Mouse (Mus musculus): ENCODE measurements around the gene Pygb. TPM values are rescaled to one million over a fixed set of nuclear protein-coding genes. Genes with fewer than 3 reads are reported as not detected.

Pygb gene
- polyA plus RNA-seq, 1 experiment from 2014 or later: 89.4 TPM

- H3K27me3 ChIP-seq: no peaks in the 10 kb centered on the region
- no peak overlapping the region for H3K4me3 ChIP-seq
- H3K4me2 ChIP-seq: no peak overlapping the region
- H3K9me3 ChIP-seq: no peaks in the 10 kb centered on the region
- ATAC-seq (ENCODE audit: insufficient number of reproducible peaks, insufficient read depth, low FRiP score, low TSS enrichment, low read depth): no peak
- H3K27ac ChIP-seq: no peak overlapping the region
- peaks cover 97% of the 10 kb centered on the region for H3K36me3 ChIP-seq
- H3K9ac ChIP-seq: no peak overlapping the region
- H3K4me1 ChIP-seq: no peaks in the 10 kb centered on the region
- 88% methylated on average over 4 of the region's 4 CpGs for WGBS
Measured at GRCm38 (mm10) chr2:150828654-150829053, 42.1 kb downstream of the Pygb start.

- 93% methylated on average over 2 of the region's 2 CpGs for WGBS
- Histone ChIP-seq H3K27me3 (no peaks in the 10 kb centered on the region), H3K4me2 (no peak overlapping the region), H3K9me3 (no peaks in the 10 kb centered on the region), H3K36me3 (peaks cover 98% of the 10 kb centered on the region), H3K4me1 (no peaks in the 10 kb centered on the region), H3K9ac (no peak overlapping the region), H3K4me3 (no peak overlapping the region), H3K27ac (no peak overlapping the region)
- ATAC-seq (ENCODE audit: insufficient number of reproducible peaks, insufficient read depth, low FRiP score, low TSS enrichment, low read depth): no peak
Measured at GRCm38 (mm10) chr2:150830011-150830410, 43.5 kb downstream of the Pygb start.

- Histone ChIP-seq H3K4me1 (no peaks in the 10 kb centered on the region), H3K4me2 (no peak overlapping the region), H3K27me3 (no peaks in the 10 kb centered on the region), H3K4me3 (no peak overlapping the region), H3K36me3 (peaks cover 94% of the 10 kb centered on the region), H3K9me3 (no peaks in the 10 kb centered on the region), H3K9ac (no peak overlapping the region), H3K27ac (no peak overlapping the region)
- WGBS: 84% methylated on average over 3 of the region's 3 CpGs
- ATAC-seq (ENCODE audit: insufficient number of reproducible peaks, insufficient read depth, low FRiP score, low TSS enrichment, low read depth): no peak
Measured at GRCm38 (mm10) chr2:150830911-150831441, 44.4 kb downstream of the Pygb start.

GRCm38 (mm10) chr2:150832029-150832428 lies 45.5 kb downstream of the Pygb start:
- Histone ChIP-seq H3K27ac (no peak overlapping the region), H3K27me3 (no peaks in the 10 kb centered on the region), H3K4me2 (no peak overlapping the region), H3K4me3 (no peak overlapping the region), H3K4me1 (no peaks in the 10 kb centered on the region), H3K9ac (no peak overlapping the region), H3K36me3 (peaks cover 90% of the 10 kb centered on the region), H3K9me3 (no peaks in the 10 kb centered on the region)
- 95% methylated on average over 7 of the region's 7 CpGs for WGBS
- no peak for ATAC-seq (ENCODE audit: insufficient number of reproducible peaks, insufficient read depth, low FRiP score, low TSS enrichment, low read depth)

GRCm38 (mm10) chr2:150834616-150835015 lies 48.1 kb downstream of the Pygb start:
- Histone ChIP-seq H3K4me1 (no peaks in the 10 kb centered on the region), H3K4me3 (no peak overlapping the region), H3K27me3 (no peaks in the 10 kb centered on the region), H3K9me3 (no peaks in the 10 kb centered on the region), H3K9ac (no peak overlapping the region), H3K4me2 (no peak overlapping the region), H3K27ac (no peak overlapping the region), H3K36me3 (peaks cover 84% of the 10 kb centered on the region)
- ATAC-seq (ENCODE audit: insufficient number of reproducible peaks, insufficient read depth, low FRiP score, low TSS enrichment, low read depth): no peak
- WGBS: 93% methylated on average over 7 of the region's 7 CpGs

- WGBS: 90% methylated on average over 4 of the region's 4 CpGs
- Histone ChIP-seq H3K9ac (no peak overlapping the region), H3K4me3 (no peak overlapping the region), H3K4me2 (no peak overlapping the region), H3K27me3 (no peaks in the 10 kb centered on the region), H3K36me3 (peaks cover 74% of the 10 kb centered on the region), H3K9me3 (no peaks in the 10 kb centered on the region), H3K4me1 (no peaks in the 10 kb centered on the region), H3K27ac (no peak overlapping the region)
- ATAC-seq (ENCODE audit: insufficient number of reproducible peaks, insufficient read depth, low FRiP score, low TSS enrichment, low read depth): no peak
Measured at GRCm38 (mm10) chr2:150835975-150836374, 49.4 kb downstream of the Pygb start.

GRCm38 (mm10) chr2:150836906-150837305 lies 50.4 kb downstream of the Pygb start:
- no peak overlapping the region for H3K4me3 ChIP-seq
- no peak overlapping the region for H3K9ac ChIP-seq
- H3K27me3 ChIP-seq: no peaks in the 10 kb centered on the region
- H3K9me3 ChIP-seq: no peaks in the 10 kb centered on the region
- H3K36me3 ChIP-seq: peaks cover 69% of the 10 kb centered on the region
- no peak overlapping the region for H3K27ac ChIP-seq
- H3K4me2 ChIP-seq: no peak overlapping the region
- H3K4me1 ChIP-seq: no peaks in the 10 kb centered on the region
- ATAC-seq (ENCODE audit: insufficient number of reproducible peaks, insufficient read depth, low FRiP score, low TSS enrichment, low read depth): no peak
- WGBS: 84% methylated on average over 15 of the region's 15 CpGs

GRCm38 (mm10) chr2:150837781-150838180 lies 51.2 kb downstream of the Pygb start:
- no peak overlapping the region for H3K9ac ChIP-seq
- no peaks in the 10 kb centered on the region for H3K9me3 ChIP-seq
- peaks cover 68% of the 10 kb centered on the region for H3K36me3 ChIP-seq
- no peak overlapping the region for H3K27ac ChIP-seq
- no peaks in the 10 kb centered on the region for H3K4me1 ChIP-seq
- 98% methylated on average over 3 of the region's 3 CpGs for WGBS
- H3K4me3 ChIP-seq: no peak overlapping the region
- no peak for ATAC-seq (ENCODE audit: insufficient number of reproducible peaks, insufficient read depth, low FRiP score, low TSS enrichment, low read depth)
- H3K27me3 ChIP-seq: no peaks in the 10 kb centered on the region
- H3K4me2 ChIP-seq: no peak overlapping the region

- H3K4me3 ChIP-seq: no peak overlapping the region
- ATAC-seq (ENCODE audit: insufficient number of reproducible peaks, insufficient read depth, low FRiP score, low TSS enrichment, low read depth): no peak; the same call in 1 of the 2 replicates
- no peaks in the 10 kb centered on the region for H3K27me3 ChIP-seq
- H3K9ac ChIP-seq: no peak overlapping the region
- no peak overlapping the region for H3K4me2 ChIP-seq
- no peaks in the 10 kb centered on the region for H3K9me3 ChIP-seq
- WGBS: 82% methylated on average over 12 of the region's 12 CpGs
- no peaks in the 10 kb centered on the region for H3K4me1 ChIP-seq
- H3K36me3 ChIP-seq: peaks cover 51% of the 10 kb centered on the region
- H3K27ac ChIP-seq: no peak overlapping the region
Measured at GRCm38 (mm10) chr2:150839686-150840471, 53.3 kb downstream of the Pygb start.

GRCm38 (mm10) chr2:150841109-150841508 lies 54.6 kb downstream of the Pygb start:
- H3K4me2 ChIP-seq: no peak overlapping the region
- H3K4me1 ChIP-seq: no peaks in the 10 kb centered on the region
- no peak overlapping the region for H3K27ac ChIP-seq
- 76% methylated on average over 11 of the region's 11 CpGs for WGBS
- H3K9ac ChIP-seq: no peak overlapping the region
- no peak overlapping the region for H3K4me3 ChIP-seq
- no peaks in the 10 kb centered on the region for H3K27me3 ChIP-seq
- peaks cover 45% of the 10 kb centered on the region for H3K36me3 ChIP-seq
- no peak for ATAC-seq (ENCODE audit: insufficient number of reproducible peaks, insufficient read depth, low FRiP score, low TSS enrichment, low read depth)
- no peaks in the 10 kb centered on the region for H3K9me3 ChIP-seq

GRCm38 (mm10) chr2:150842049-150842461 lies 55.5 kb downstream of the Pygb start:
- 80% methylated on average over 7 of the region's 7 CpGs for WGBS

GRCm38 (mm10) chr2:150844798-150845197 lies 58.3 kb downstream of the Pygb start:
- Histone ChIP-seq H3K36me3 (peaks cover 23% of the 10 kb centered on the region), H3K27me3 (no peaks in the 10 kb centered on the region), H3K4me2 (no peak overlapping the region), H3K9me3 (no peaks in the 10 kb centered on the region), H3K4me1 (no peaks in the 10 kb centered on the region), H3K27ac (no peak overlapping the region), H3K9ac (no peak overlapping the region), H3K4me3 (no peak overlapping the region)
- ATAC-seq (ENCODE audit: insufficient number of reproducible peaks, insufficient read depth, low FRiP score, low TSS enrichment, low read depth): no peak
- 72% methylated on average over 1 of the region's 1 CpGs for whole genome bisulfite sequencing

More at GRCm38 (mm10) chr2:150842049-150842461, 55.5 kb downstream of the Pygb start:
- Histone ChIP-seq H3K27ac (no peak overlapping the region), H3K4me3 (no peak overlapping the region), H3K27me3 (no peaks in the 10 kb centered on the region), H3K36me3 (peaks cover 45% of the 10 kb centered on the region), H3K4me2 (no peak overlapping the region), H3K9ac (no peak overlapping the region), H3K9me3 (no peaks in the 10 kb centered on the region), H3K4me1 (no peaks in the 10 kb centered on the region)
- ATAC-seq (ENCODE audit: insufficient number of reproducible peaks, insufficient read depth, low FRiP score, low TSS enrichment, low read depth): no peak

All from embryonic facial prominence, embryonic 13.5 days (tissue).